Mouse (Mus musculus): ENCODE data around the gene Slc17a4.

The Slc17a4 gene

GRCm38 (mm10) chr13:23914376-23915167 lies at the start of gene Slc17a4:
TSS of gene Slc17a4 (minus strand) at chr13:23915009.
- DNase-seq (ENCODE audit: low spot score), result no peak

- DNase-seq (ENCODE audit: low spot score), result no peak
These were observed 45.0 kb upstream of the Slc17a4 start for GRCm38 (mm10) chr13:23959776-23960175.

- no peak for DNase-seq (ENCODE audit: low spot score)
These were observed 36.1 kb upstream of the Slc17a4 start for GRCm38 (mm10) chr13:23950928-23951327.

- DNase-seq (ENCODE audit: low spot score), result no peak
These were observed 34.9 kb upstream of the Slc17a4 start for GRCm38 (mm10) chr13:23949484-23950246.

GRCm38 (mm10) chr13:23946254-23946653 lies 31.4 kb upstream of the Slc17a4 start:
- DNase-seq (ENCODE audit: low spot score), result no peak

- DNase-seq (ENCODE audit: low spot score), result no peak
These were observed 28.1 kb upstream of the Slc17a4 start for GRCm38 (mm10) chr13:23942861-23943260.

GRCm38 (mm10) chr13:23940291-23940690 lies 25.5 kb upstream of the Slc17a4 start:
- no peak for DNase-seq (ENCODE audit: low spot score)

GRCm38 (mm10) chr13:23938699-23939098 lies 23.9 kb upstream of the Slc17a4 start:
- no peak for DNase-seq (ENCODE audit: low spot score)

GRCm38 (mm10) chr13:23934211-23934520 lies 19.4 kb upstream of the Slc17a4 start, which contains the start of gene Hist1h2aa:
TSS of gene Hist1h2aa (plus strand) at chr13:23934462.
- DNase-seq (ENCODE audit: low spot score), result no peak

- DNase-seq (ENCODE audit: low spot score), result no peak
These were observed 18.8 kb upstream of the Slc17a4 start, which contains the start of gene Hist1h2ba for GRCm38 (mm10) chr13:23933421-23934210. TSS of gene Hist1h2ba (minus strand) at chr13:23934156.

GRCm38 (mm10) chr13:23930904-23931303 lies 16.1 kb upstream of the Slc17a4 start:
- DNase-seq (ENCODE audit: low spot score), result no peak

- no peak for DNase-seq (ENCODE audit: low spot score)
These were observed 15.7 kb upstream of the Slc17a4 start for GRCm38 (mm10) chr13:23930461-23930860.

GRCm38 (mm10) chr13:23928637-23929036 lies 13.8 kb upstream of the Slc17a4 start:
- no peak for DNase-seq (ENCODE audit: low spot score)

GRCm38 (mm10) chr13:23925792-23926191 lies 11.0 kb upstream of the Slc17a4 start:
- DNase-seq (ENCODE audit: low spot score), result no peak

- no peak for DNase-seq (ENCODE audit: low spot score)
These were observed 2.9 kb upstream of the Slc17a4 start for GRCm38 (mm10) chr13:23917674-23918073.

- no peak for DNase-seq (ENCODE audit: low spot score)
These were observed 1.3 kb upstream of the Slc17a4 start for GRCm38 (mm10) chr13:23916132-23916531.

- DNase-seq (ENCODE audit: low spot score), result peak; percentile 65
These were observed 960 bp downstream of the Slc17a4 start for GRCm38 (mm10) chr13:23913791-23914306.

- no peak for DNase-seq (ENCODE audit: low spot score)
These were observed 3.5 kb downstream of the Slc17a4 start for GRCm38 (mm10) chr13:23911335-23911734.

- no peak for DNase-seq (ENCODE audit: low spot score)
These were observed 4.7 kb downstream of the Slc17a4 start for GRCm38 (mm10) chr13:23910121-23910520.

GRCm38 (mm10) chr13:23906906-23907305 lies 7.9 kb downstream of the Slc17a4 start:
- DNase-seq (ENCODE audit: low spot score), result no peak

GRCm38 (mm10) chr13:23898242-23898641 lies 16.6 kb downstream of the Slc17a4 start:
- no peak for DNase-seq (ENCODE audit: low spot score)

GRCm38 (mm10) chr13:23893269-23893593 lies 21.6 kb downstream of the Slc17a4 start:
- peak; percentile 79 for DNase-seq (ENCODE audit: low spot score)

Measured in retina, embryonic 14.5 days (tissue).